Mouse (Mus musculus) hindbrain, embryonic 13.5 days (tissue): ENCODE results near the gene Zranb3. TPM values are rescaled to one million over a fixed set of nuclear protein-coding genes. Genes with fewer than 3 reads are reported as not detected.
A peak's percentile ranks its signal among the peaks of the same experiment; 100 is the strongest.
"Not testable (repeated sequence)": the region's sequence is repeated elsewhere in the genome, so short reads cannot be mapped to it uniquely, and the experiment has no call there.

Source experiments
- ATAC-seq: fragments of 200-750 bp; cut with Nextera tagmentation; 2 replicates; pipeline ENCODE4 v1.8.0; 2017; ENCODE audit warnings: moderate TSS enrichment; ENCODE audit not compliant: low FRiP score
- H3K27ac ChIP-seq: fragments of 300-500 bp; sonication (generic); 2 replicates; pipeline ENCODE4 v1.5.1; 2015; ENCODE audit warnings: inconsistent platforms, mild to moderate bottlenecking, moderate library complexity
- H3K27me3 ChIP-seq: fragments of 300-500 bp; sonication (generic); 2 replicates; pipeline ENCODE4 v1.6.1; 2015; ENCODE audit warnings: mild to moderate bottlenecking, inconsistent platforms
- H3K36me3 ChIP-seq: fragments of 300-500 bp; sonication (generic); 2 replicates; pipeline ENCODE4 v1.6.1; 2015; ENCODE audit warnings: mild to moderate bottlenecking, inconsistent platforms
- H3K4me1 ChIP-seq: fragments of 300-500 bp; sonication (generic); replicated peaks from 2 replicates; pipeline ENCODE4 v1.6.1; 2015; ENCODE audit warnings: inconsistent platforms
- H3K4me2 ChIP-seq: fragments of 300-500 bp; sonication (generic); 2 replicates; pipeline ENCODE4 v1.6.1; 2015; ENCODE audit warnings: inconsistent platforms, mild to moderate bottlenecking, moderate library complexity
- H3K4me3 ChIP-seq: fragments of 300-500 bp; sonication (generic); 2 replicates; pipeline ENCODE4 v1.5.1; 2015; ENCODE audit warnings: mild to moderate bottlenecking, inconsistent platforms
- H3K9ac ChIP-seq: fragments of 300-500 bp; sonication (generic); 2 replicates; pipeline ENCODE4 v1.6.1; 2015; ENCODE audit warnings: mild to moderate bottlenecking, inconsistent platforms
- H3K9me3 ChIP-seq: fragments of 300-500 bp; sonication (generic); 2 replicates; pipeline ENCODE4 v1.6.1; 2016; ENCODE audit warnings: inconsistent platforms
- WGBS: fragments of 180-500 bp; shearing (Covaris S2); methylation state at CpG from one replicate; pipeline ENCODE4 v1.1.7; 2015; 5-methylcytosine and 5-hydroxymethylcytosine counted together
- polyA plus RNA-seq: library from polyadenylated mRNA; unstranded; fragments of >200 nt; fragmentation: Nextera tagmentation; extraction: Ambion mirVana; gene quantifications from 2 replicates; pipeline ENCODE4 v1.2.1, GENCODE M21; 2015

Zranb3 gene
- polyA plus RNA-seq, 1 experiment from 2014 or later, result 3.9 TPM

DNA sequence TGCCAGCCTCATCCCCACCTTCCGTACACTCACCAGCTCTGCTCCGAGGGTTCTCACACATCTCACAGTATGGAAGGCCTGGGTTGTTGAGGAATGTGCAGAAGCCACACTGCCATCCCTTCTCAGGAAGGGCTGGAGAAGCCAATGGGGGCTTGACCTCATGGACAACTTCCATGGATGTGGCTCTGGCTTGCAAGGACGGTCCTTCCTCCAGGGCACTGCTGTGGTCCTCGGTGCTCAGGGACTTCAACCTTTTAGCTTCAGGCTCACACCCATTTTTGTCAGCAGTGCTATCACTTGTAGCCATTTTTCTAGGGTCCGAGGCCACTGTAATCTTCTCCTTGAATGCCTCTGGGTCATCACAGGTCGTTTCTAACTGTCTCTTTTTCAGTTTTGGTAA lies 126.7 kb downstream of the Zranb3 start:
- Histone ChIP-seq H3K4me2 (no peak overlapping the region), H3K9me3 (no peaks in the 10 kb centered on the region), H3K36me3 (no peaks in the 10 kb centered on the region), H3K9ac (no peak overlapping the region), H3K4me3 (no peak overlapping the region), H3K27ac (no peak overlapping the region), H3K4me1 (0 out of 2 replicates have a peak, but pooled peaks cover 2% of the 10 kb centered on the region), H3K27me3 (no peaks in the 10 kb centered on the region)
- WGBS, result 91% methylated on average over 6 of the region's 6 CpGs
- ATAC-seq, result no peak

DNA sequence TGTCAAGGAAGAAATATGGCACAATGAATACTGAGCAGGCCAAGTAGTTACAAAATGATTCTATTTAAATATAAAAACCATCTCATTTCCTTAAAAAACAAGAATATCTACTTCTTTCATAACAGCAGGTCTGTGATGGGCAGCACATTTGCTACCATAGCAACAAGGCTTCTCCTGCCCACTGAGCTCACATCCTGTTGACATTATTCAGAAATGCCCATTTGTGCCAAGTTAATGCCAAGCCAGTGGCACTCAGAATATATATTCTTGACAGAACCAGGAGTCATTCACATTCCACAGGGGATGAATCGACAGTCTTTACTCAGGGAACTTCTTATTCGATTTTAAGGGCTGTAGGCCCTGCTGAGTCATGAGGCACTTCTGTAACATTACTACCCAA lies 127.2 kb downstream of the Zranb3 start:
- no peak overlapping the region for H3K4me2 ChIP-seq
- no peak overlapping the region for H3K9ac ChIP-seq
- no peak overlapping the region for H3K4me3 ChIP-seq
- no peak overlapping the region for H3K27ac ChIP-seq
- no peaks in the 10 kb centered on the region for H3K36me3 ChIP-seq
- no peaks in the 10 kb centered on the region for H3K4me1 ChIP-seq
- ATAC-seq, result no peak
- 78% methylated on average over 2 of the region's 2 CpGs for WGBS
- H3K9me3 ChIP-seq, result no peaks in the 10 kb centered on the region
- H3K27me3 ChIP-seq, result no peaks in the 10 kb centered on the region

DNA sequence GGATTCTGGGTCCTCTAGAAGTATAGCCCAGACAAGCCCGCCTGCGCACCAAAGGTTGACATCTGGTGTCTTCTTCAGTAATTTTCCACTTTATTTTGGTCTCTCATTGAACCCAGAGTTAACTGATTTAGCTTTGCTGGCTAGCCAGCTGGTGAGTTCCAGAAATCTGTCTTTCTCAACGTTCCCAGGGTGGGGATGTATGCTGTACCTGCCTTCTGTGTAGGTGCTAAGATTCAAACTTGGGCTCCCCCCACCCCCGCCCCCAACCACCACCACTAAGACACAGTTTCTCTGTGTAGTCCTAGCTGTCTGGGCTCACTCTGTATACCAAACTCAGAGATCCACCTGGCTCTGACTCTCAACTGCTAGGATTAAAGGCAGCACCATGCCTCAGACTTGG lies 128.8 kb downstream of the Zranb3 start:
- Histone ChIP-seq H3K27me3 (no peaks in the 10 kb centered on the region), H3K36me3 (no peaks in the 10 kb centered on the region), H3K4me2 (no peak overlapping the region), H3K4me1 (no peaks in the 10 kb centered on the region), H3K4me3 (no peak overlapping the region), H3K27ac (no peak overlapping the region), H3K9me3 (no peaks in the 10 kb centered on the region), H3K9ac (no peak overlapping the region)
- no peak for ATAC-seq
- 91% methylated on average over 4 of the region's 4 CpGs for WGBS

- no peak overlapping the region for H3K27ac ChIP-seq
- no peaks in the 10 kb centered on the region for H3K27me3 ChIP-seq
- no peak for ATAC-seq
- H3K36me3 ChIP-seq, result no peaks in the 10 kb centered on the region
- H3K4me1 ChIP-seq, result no peaks in the 10 kb centered on the region
- H3K9me3 ChIP-seq, result no peaks in the 10 kb centered on the region
- no peak overlapping the region for H3K9ac ChIP-seq
- no peak overlapping the region for H3K4me3 ChIP-seq
- H3K4me2 ChIP-seq, result no peak overlapping the region
- WGBS, result 85% methylated on average over 4 of the region's 4 CpGs
Measured at GRCm38 (mm10) chr1:127970870-127971269, 132.0 kb downstream of the Zranb3 start.

- no peak for ATAC-seq
- no peak overlapping the region for H3K4me3 ChIP-seq
- WGBS, result 91% methylated on average over 3 of the region's 3 CpGs
- no peaks in the 10 kb centered on the region for H3K9me3 ChIP-seq
- no peak overlapping the region for H3K27ac ChIP-seq
- no peak overlapping the region for H3K9ac ChIP-seq
- no peaks in the 10 kb centered on the region for H3K27me3 ChIP-seq
- no peak overlapping the region for H3K4me2 ChIP-seq
- H3K36me3 ChIP-seq, result 0 out of 2 replicates have a peak, but pooled peaks cover 6% of the 10 kb centered on the region
- peaks cover 14% of the 10 kb centered on the region for H3K4me1 ChIP-seq
Measured at GRCm38 (mm10) chr1:127963326-127963725, 139.5 kb downstream of the Zranb3 start.

- Histone ChIP-seq H3K36me3 (0 out of 2 replicates have a peak, but pooled peaks cover 6% of the 10 kb centered on the region), H3K9ac (no peak overlapping the region), H3K4me3 (no peak overlapping the region), H3K4me1 (peaks cover 14% of the 10 kb centered on the region), H3K27me3 (no peaks in the 10 kb centered on the region), H3K4me2 (no peak overlapping the region), H3K9me3 (no peaks in the 10 kb centered on the region), H3K27ac (no peak overlapping the region)
- ATAC-seq, result no peak
- WGBS, result 93% methylated on average over 1 of the region's 1 CpGs
Measured at GRCm38 (mm10) chr1:127961140-127961539, 141.7 kb downstream of the Zranb3 start.

GRCm38 (mm10) chr1:127959312-127959718 lies 143.5 kb downstream of the Zranb3 start:
- H3K9ac ChIP-seq, result no peak overlapping the region
- 30% methylated on average over 7 of the region's 7 CpGs for WGBS
- ATAC-seq, result peak; percentile 46; the same call in 1 of the 2 replicates
- H3K36me3 ChIP-seq, result 0 out of 2 replicates have a peak, but pooled peaks cover 6% of the 10 kb centered on the region
- H3K4me3 ChIP-seq, result no peak overlapping the region
- peak overlapping the region; percentile 77 for H3K27ac ChIP-seq
- peaks cover 14% of the 10 kb centered on the region for H3K4me1 ChIP-seq
- no peaks in the 10 kb centered on the region for H3K9me3 ChIP-seq
- H3K27me3 ChIP-seq, result no peaks in the 10 kb centered on the region
- H3K4me2 ChIP-seq, result 0 out of 2 replicates have a peak overlapping the region, but pooled peaks have one; percentile 6

- H3K4me2 ChIP-seq, result no peak overlapping the region
- no peaks in the 10 kb centered on the region for H3K9me3 ChIP-seq
- WGBS, result 31% methylated on average over 5 of the region's 5 CpGs
- no peak overlapping the region for H3K9ac ChIP-seq
- no peaks in the 10 kb centered on the region for H3K27me3 ChIP-seq
- peak overlapping the region; percentile 77 for H3K27ac ChIP-seq
- no peak overlapping the region for H3K4me3 ChIP-seq
- 0 out of 2 replicates have a peak, but pooled peaks cover 6% of the 10 kb centered on the region for H3K36me3 ChIP-seq
- peaks cover 14% of the 10 kb centered on the region for H3K4me1 ChIP-seq
- ATAC-seq, result peak; percentile 75; the same call in 1 of the 2 replicates
Measured at GRCm38 (mm10) chr1:127958801-127959200, 144.0 kb downstream of the Zranb3 start.

GRCm38 (mm10) chr1:127956524-127956923 lies 146.3 kb downstream of the Zranb3 start:
- Histone ChIP-seq H3K27ac (no peak overlapping the region), H3K9me3 (no peaks in the 10 kb centered on the region), H3K4me1 (peaks cover 14% of the 10 kb centered on the region), H3K36me3 (0 out of 2 replicates have a peak, but pooled peaks cover 6% of the 10 kb centered on the region), H3K4me2 (no peak overlapping the region), H3K9ac (no peak overlapping the region), H3K4me3 (no peak overlapping the region), H3K27me3 (no peaks in the 10 kb centered on the region)
- ATAC-seq, result no peak
- 90% methylated on average over 1 of the region's 1 CpGs for WGBS

DNA sequence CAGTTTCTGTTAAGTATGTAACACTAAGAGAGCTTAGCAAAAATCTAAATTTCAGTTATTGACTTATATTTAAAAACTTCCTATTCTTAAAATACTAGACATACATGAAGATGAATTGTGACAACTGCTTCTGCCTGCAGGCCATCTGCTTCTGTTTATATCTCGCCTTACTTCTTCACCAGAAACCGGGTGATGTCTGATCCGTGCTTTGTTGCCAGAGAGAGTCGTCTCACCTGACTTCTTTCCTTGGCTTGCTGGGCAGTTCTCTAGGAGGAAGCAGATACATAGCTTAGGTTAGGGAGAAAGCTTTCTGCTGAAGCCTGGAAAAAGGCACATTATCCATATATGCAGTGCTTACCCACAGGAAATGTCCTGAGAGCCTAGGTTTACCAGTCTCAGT lies 148.0 kb downstream of the Zranb3 start:
- ATAC-seq, result no peak
- no peak overlapping the region for H3K4me2 ChIP-seq
- H3K27me3 ChIP-seq, result no peaks in the 10 kb centered on the region
- H3K4me3 ChIP-seq, result no peak overlapping the region
- no peaks in the 10 kb centered on the region for H3K9me3 ChIP-seq
- H3K27ac ChIP-seq, result no peak overlapping the region
- H3K9ac ChIP-seq, result no peak overlapping the region
- peaks cover 13% of the 10 kb centered on the region for H3K4me1 ChIP-seq
- no peaks in the 10 kb centered on the region for H3K36me3 ChIP-seq
- 90% methylated on average over 4 of the region's 4 CpGs for WGBS

DNA sequence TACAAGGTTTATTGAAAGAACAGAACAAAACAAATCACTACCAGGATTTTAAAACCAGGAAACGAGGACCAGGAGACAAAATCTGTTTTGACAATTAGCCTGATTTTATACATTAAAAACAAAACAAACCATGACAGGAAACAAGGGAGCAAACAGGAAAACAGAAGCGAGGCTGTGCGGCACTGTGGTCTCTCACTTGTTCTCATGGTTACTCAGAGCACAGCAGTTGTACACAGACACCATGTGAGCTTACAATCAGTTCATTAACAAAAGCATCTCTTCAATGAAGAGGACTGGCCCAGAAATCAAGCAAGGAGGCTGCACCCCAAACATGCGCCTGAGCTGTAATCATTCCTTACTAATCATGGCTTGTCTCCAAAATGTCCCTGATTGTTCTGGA lies 148.6 kb downstream of the Zranb3 start:
- H3K27me3 ChIP-seq, H3K4me2 ChIP-seq, ATAC-seq, H3K36me3 ChIP-seq, H3K4me3 ChIP-seq, H3K9ac ChIP-seq, H3K4me1 ChIP-seq, H3K9me3 ChIP-seq, H3K27ac ChIP-seq: not testable (repeated sequence)
- WGBS, result 80% methylated on average over 4 of the region's 4 CpGs

GRCm38 (mm10) chr1:127952276-127952675 lies 150.6 kb downstream of the Zranb3 start:
- Histone ChIP-seq H3K9me3 (no peaks in the 10 kb centered on the region), H3K4me1 (no peaks in the 10 kb centered on the region), H3K9ac (no peak overlapping the region), H3K27ac (no peak overlapping the region), H3K4me3 (no peak overlapping the region), H3K36me3 (peaks cover 9% of the 10 kb centered on the region), H3K27me3 (no peaks in the 10 kb centered on the region), H3K4me2 (no peak overlapping the region)
- WGBS, result 92% methylated on average over 4 of the region's 4 CpGs
- no peak for ATAC-seq

DNA sequence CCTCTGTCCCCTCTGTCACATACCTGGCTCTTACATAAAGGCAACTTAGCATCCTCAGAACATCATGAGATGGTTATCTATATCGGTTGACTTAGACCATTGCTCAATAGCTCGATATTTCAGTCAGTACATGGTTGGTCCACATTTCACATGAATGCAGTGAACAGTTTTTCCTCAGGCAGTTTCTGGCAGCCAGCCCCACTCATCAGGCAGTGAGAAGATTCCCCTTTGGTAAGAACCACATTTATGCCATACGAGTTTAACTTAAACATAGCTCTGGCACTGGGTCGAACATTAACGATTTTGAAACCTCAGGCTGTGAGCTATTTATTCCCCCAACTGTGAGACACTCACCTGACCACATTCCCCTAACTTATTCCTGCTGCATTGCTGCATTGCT lies 154.1 kb downstream of the Zranb3 start:
- no peak overlapping the region for H3K4me2 ChIP-seq
- no peak overlapping the region for H3K9ac ChIP-seq
- 95% methylated on average over 5 of the region's 5 CpGs for WGBS
- no peak overlapping the region for H3K27ac ChIP-seq
- no peaks in the 10 kb centered on the region; the same call in 1 of the 2 replicates for H3K4me1 ChIP-seq
- no peak for ATAC-seq
- H3K4me3 ChIP-seq, result no peak overlapping the region
- H3K36me3 ChIP-seq, result peaks cover 23% of the 10 kb centered on the region
- H3K9me3 ChIP-seq, result no peaks in the 10 kb centered on the region
- H3K27me3 ChIP-seq, result no peaks in the 10 kb centered on the region
